Mouse (Mus musculus) yolk sac, embryonic 10.5 days (tissue): ENCODE results near the gene Hdac5.

Experiments used
- DNase-seq: peaks from one replicate; pipeline ENCODE4 v3.0.0-alpha.2; 2017; ENCODE audit warnings: low spot score

Gene Hdac5

DNA sequence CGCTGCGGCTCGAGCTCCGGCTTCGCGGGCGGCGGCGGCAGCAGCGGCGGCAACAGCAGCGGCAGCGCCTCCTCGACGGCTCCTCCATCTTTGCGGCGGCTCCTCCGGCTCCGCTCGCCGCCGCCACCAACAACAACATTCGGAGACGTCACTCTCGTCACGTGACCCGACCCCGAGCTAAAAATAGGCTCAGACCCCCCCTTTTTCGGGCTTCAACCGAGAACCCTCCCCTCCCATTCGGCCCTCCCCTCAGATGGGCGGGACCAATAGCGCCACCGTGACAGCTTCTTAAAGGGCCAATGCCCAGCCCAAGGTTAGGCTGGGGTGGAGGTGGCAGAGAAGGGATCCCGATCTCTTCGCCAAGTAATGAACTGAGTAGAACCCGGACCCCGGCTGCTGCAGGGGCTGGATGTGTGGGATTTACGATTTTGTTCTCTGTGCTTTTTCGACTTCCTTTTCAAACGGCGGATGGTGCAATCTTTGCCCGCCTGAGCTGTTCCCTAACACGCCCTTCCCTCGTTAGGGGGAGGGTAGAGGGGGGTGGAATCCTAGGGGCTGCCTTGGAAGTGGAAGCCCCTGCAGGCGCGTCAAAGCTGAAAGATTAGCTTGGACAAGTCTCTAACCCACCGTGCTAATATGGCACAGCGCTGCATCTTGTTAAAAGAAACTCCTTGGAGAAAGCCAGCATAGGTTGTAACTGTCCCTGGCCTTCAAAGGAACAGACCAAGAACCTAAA is at the start of gene Hdac5:
Gene Hdac5 (minus strand): TSS at position 161 of the 736 bp plus-strand sequence.
- peak; percentile 98 for DNase-seq

DNA sequence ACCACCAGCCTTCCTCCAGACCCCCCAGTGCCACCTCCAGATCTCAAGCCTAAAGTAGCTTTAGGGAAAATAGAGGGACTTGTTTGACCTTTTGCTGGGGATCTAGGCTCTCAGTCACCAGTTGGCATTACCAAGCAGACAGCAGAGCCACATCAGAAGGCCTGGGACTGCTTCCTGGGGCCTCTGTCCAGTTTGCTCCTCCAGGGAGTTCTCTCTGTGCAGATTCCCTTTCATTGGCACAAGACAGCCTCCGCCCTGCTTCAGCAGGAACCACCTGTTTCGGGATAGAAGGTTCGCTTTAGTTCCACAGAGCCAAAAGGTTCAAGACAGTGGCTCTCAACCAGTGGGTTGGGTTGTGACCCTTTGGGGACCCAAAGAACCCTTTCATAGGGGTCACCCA is 49.6 kb upstream of the Hdac5 start:
- DNase-seq: no peak

DNA sequence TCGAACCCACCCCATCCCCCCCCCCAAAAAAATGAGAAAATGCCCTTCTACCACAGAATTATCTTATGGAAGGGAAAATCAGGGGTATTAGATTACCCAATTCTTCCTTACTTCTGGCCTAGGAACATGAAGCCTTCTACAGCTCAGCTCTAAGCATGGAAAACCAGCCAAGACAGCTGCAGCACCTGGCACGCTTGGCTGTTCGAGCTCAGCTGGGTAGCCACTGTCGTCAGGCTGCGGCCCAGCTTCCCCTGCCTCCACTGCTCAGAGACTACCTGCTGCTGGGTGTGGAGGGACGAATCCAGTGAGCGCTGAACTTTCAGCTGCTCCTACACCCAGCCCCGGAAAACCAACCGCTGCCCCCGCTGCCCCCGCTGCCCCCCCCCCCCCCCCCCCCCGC is 47.8 kb upstream of the Hdac5 start:
- no peak for DNase-seq

DNA sequence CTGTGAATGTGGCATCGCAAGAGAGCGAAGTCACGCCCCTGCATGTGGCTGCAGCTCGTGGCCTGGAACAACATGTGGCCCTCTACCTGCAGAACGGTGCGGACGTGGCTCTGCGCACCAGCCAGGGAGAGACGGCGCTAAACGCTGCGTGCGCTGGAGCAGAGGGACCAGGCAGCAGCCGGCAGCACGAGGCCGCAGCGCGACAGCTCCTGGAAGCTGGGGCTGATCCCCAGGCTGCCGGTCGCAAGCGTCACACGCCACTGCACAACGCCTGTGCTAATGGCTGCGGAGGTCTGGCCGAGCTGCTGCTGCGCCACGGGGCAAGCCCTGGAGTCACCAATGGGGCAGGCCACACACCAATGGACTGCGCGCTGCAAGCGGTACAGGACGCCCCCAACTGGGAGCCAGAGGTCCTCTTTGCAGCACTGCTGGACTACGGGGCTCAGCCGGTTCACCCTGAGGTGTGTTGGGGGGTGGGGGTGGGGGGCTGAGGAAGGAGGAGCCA is 46.5 kb upstream of the Hdac5 start:
- DNase-seq: peak; percentile 57

DNA sequence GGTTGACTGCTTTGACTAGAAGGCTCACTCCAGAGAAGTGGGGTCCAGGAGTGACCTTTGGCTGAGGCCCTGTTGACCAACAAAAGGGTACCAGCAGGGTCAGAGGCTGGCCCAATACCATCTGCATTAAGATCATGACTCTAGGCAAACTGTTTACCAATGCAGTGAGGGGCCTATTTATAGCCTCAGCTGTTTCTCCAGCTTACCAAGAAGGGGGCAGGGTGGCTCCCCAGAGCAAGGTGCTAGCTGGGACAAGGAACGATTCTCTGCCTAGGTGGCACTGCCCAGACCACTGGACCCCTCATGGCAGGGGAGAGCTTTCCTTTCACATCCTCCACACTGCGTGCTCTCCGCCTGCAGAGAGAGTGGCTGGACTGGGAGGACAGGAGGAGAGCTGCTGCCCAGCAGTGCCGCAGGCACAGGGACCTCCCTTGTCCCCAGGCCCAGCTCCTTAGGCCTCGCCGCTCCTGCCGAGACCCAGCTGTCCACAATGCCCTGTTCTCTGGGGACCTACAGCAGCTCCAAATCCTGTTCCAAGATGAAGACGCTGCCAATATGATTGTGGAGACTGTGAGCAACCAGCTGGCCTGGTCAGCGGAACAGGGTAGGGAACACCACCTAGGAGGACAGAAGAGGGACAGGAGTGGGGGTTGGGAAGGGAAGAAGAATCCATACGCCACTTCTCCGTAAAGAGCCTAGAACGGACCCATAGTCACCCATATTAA is 38.7 kb upstream of the Hdac5 start, which contains the start of gene Asb16:
Gene Asb16 (plus strand): TSS at position 224 of the 725 bp plus-strand sequence.
- DNase-seq: no peak

DNA sequence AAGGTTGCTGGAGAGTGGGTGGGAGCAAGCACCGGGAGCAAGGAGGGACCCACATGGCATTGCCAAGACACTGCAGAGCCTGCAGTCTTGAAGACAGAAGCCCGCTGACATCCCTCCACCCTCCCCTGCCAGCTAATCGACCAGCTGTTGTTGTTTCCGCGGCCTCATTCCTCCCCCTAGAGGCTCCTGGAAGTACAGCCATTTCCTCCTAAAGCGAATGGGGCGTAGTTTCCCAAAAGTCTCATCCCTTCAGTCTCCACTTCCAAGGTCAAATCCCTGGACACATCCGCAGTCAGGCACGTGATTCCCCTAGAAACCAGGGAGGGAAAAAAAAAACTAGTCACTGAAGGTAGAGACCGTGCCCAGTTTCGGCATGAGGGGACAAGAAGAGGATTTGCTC is 37.5 kb upstream of the Hdac5 start:
- peak; percentile 47 for DNase-seq

DNA sequence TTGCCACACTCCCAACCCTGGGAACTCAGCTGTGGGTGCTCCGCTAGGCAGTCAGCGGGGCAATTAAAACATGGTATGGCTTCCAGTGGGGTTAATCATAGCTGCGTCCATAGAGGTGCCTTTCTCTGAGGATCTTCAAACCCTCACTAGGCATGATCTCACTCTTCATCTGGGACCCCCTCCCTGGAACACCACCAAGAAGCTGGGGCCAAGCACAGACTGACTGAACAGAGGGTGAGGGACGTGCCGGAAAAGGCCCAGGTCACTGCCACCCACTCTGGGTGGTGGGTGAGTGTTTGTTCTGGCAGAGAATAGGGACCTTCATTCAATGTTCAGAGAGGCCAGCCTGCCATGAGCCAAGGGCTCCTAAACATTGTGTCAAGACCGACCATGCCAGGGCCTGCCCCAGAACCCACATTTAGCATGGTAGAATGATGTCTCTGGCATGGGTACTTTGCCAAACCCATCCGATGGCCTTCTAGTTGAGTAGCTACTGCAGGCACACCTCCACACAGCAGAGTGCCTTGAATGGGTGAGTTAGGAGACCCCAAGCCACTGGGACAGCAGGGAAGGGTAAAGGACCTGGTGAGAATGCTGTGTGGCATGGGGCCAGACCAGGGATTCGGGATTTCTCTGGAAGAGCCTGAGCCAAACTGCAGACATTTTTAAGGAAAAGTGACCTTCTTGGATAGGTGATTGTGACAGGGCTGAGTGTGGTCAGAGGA is 36.8 kb upstream of the Hdac5 start:
- DNase-seq: no peak

DNA sequence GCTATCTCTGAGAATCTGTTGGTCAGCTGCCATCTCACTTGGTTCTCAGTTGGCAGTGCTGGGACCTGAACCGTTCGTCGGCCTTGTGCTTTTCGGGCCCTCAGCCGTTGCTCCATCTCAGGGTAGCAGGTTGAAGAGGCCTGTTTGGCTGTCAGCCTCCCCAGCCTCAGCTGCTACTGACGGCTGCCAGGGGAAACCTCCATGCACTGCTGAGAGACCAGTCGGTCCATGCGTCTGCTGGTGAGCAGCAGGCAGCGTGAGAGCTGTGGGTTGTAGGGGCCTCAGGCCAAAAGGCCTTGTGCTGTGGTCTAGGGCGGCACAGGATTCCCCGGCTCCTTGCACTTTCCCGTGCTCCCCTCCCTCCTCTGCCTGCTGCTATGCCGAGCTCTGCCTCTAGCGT is 35.9 kb upstream of the Hdac5 start:
- no peak for DNase-seq

DNA sequence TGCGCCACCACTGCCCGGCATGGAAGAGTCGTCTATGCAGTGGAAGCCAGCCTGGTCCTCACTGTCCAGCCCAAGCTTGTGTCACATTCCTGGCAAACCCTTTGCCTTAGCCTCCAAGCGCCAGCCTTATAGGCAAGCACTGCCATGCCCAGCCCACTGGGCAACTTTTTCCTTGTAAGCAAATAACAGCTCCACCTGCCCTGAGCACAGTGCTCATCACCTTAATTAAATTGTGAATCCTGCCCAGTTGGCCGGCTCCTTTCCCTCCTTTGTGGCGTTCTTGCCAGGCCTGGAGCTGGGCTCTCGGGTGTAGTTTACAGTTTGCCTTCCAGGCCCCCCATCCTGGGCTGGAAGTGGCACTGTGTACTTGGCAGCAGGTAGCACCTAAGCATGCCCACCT is 33.2 kb upstream of the Hdac5 start:
- DNase-seq: no peak

DNA sequence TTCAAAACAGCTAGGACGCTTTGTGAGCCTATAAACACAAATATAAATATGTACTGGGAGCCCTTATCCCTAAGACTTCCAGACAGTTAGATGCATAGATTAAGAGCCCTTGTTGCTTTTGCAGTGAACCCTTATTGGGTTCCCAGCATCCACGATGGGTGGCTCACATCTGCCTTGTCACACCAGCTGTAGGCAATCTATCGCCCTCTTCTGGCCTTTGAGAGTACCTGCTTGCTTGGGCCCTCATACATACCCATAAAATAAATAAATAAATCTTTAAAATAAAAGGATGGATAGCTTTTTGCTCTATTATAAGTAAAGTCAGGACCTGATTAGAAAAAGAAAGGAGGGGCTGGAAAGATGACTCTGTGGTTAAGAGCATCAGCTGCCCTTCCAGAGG is 28.6 kb upstream of the Hdac5 start:
- DNase-seq: no peak

DNA sequence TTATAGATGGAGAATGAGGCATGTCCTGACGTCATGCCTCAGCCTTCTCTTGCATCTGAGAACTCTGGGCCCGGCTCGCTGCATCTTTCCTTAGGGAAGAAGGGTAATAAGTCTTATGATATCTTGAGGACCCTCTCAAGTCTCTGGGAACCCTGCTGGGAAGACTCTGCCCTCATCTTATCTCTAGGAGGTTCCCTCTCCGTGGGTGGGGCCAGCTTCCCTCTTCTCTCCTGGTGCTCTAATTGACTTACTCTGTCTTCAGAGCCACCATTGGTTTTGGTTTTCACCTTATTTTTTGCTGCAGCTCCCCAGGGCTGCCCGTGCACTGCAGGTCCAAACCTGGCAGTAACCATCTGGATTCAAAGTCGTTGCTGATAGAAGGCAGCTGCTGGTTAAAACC is 28.1 kb upstream of the Hdac5 start:
- DNase-seq: no peak

DNA sequence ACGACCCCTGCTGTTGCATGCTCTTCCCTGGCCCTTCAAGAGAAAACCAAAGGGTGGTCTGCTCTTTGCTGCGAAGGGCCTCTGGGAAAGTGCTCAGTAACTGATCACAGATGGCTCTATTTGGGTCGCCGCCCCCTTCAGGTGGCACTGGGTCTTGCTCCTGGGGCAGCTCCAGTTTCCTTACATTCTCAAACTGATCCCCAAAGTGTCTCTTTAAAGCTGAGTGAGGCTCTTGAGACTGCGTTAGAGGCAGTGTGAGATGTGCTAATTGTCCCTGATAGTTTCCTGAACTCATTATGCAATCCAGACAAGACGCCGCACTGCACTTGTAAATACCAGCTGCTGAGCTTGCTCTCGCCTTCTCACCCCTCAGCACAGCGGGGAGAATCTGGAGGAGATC is 27.5 kb upstream of the Hdac5 start:
- DNase-seq: no peak

DNA sequence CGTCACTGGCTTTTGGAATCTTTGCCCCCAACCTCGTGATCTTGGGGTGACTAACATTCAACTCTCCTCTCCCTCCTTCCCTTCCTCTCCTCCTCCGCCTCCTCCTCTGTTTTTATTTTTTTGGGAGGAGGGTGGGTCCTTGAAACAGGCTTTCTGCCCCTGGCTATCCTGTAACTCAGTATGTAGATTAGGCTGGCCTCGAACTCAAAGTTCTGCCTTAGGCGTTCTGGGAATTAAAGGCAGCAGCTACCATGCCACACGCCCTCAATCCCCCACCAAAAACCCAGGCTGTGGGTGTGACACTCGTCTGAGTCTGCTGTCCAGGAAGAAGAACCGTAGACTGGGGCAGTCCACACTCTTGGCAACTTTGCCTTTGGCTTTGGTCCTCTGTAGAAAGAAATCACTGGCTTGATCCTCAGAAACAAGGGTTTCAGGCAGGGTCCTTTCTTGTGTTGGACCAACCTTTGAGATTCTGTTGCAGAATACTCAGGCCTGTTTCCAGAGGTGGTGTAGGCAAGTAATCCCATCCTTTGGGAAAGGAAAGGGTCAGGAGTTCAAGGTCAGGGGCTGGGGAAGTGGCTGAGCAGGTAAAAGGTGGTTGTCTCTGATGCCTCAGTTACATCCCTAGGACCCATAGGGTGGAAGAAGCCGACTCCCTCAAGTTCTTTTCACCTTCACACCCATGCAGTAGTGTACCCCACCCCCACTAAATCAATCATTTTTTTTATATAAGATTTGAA is 19.6 kb upstream of the Hdac5 start:
- DNase-seq: no peak

DNA sequence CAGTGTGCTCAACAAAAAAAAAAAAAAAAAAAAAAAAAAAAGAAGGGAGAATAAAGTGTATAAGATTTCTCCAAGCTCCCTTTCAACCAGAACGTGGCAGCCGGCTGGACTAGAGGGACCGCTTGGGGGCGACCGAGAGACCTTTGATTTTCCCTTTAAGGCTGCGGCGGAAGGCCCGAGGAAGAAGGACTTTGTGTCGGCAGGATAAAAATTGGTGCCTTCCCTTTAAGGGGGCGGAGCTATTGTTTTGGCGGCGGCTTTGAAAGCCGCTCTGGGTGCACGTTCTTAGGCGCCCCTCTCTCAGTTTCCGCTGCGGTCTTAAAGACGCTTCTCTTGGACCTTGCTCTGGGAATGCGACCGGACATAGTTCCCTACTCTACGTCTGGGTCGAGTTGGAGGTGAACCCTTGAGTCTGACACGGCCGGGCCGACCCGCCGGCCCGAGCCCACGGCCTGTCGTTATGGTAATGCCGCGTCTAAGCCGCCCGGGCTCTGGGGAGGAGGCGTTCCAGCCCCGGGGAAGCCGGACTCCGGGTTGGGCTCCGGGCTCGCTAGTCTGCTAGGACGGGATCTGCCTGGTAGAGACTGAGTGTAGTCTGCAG is 18.8 kb upstream of the Hdac5 start, which contains the start of gene BC030867:
Gene BC030867 (plus strand): TSS at position 253 of the 601 bp plus-strand sequence.
- peak; percentile 97 for DNase-seq

DNA sequence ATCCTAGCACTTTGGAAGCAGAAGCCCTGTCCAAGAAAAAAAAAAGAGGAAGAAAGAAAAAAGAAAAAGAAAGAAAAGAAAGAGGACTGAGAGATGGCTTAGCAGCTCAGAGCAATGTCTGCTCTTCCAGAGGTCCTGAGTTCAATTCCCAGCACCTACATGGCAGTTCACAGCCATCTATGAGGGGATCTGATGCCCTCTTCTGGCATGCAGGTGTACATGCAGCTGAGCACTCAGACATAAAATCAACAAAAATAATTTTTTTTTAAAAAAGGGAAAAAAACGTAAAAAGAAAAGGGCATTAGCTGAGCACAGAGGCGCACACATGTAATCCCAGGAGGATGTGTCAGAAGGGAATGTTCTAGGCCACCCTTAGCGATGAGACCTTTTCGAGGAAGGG is 16.9 kb upstream of the Hdac5 start:
- DNase-seq: no peak

DNA sequence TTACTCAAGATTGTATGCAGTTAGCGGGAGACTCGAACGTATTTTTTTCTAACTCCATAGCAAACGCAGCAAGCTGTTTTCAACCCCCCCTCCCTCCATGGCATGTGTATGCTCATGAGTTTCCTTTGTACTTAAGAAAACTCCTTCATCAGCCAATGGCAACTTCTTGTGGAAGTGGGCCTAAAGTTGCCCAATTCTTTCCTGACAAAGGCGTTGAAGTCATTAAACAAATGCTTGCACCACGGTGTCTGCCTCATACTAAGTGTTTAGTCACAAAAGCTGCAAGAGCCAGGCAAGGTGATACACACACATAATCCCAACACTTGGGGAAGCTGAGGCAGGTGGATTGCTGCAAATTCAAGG is 16.3 kb upstream of the Hdac5 start:
- DNase-seq: no peak

DNA sequence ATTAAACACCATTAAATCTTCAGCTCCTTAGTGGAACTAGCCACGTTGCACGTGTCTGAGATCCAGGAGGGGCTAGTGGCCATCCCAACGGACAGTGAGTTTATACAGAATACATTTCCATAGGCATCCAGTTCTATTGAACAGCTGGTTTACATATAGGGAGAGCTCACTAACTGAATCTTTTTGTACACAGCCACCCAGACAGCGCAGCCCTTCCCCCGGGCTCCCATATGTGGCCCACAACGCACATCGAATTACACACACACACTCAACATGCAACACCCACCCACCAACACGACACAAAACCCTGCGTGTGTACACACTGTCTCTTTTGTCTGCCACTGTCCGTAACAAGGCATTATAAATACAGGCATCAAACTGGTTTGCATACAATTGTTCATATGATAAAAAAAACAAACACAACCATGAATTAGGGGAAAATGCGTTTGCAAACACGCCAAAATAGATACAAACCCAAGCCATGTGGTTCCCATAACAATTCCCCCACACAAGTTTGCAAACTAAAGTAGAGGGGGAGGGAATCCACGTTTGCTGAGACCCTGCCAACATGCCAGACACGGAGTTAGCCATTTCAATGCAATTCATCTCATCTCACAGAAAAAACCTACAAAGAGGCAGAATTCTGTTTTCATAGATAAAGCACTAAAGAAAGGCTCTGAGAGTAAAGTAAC is 15.8 kb upstream of the Hdac5 start:
- DNase-seq: no peak

DNA sequence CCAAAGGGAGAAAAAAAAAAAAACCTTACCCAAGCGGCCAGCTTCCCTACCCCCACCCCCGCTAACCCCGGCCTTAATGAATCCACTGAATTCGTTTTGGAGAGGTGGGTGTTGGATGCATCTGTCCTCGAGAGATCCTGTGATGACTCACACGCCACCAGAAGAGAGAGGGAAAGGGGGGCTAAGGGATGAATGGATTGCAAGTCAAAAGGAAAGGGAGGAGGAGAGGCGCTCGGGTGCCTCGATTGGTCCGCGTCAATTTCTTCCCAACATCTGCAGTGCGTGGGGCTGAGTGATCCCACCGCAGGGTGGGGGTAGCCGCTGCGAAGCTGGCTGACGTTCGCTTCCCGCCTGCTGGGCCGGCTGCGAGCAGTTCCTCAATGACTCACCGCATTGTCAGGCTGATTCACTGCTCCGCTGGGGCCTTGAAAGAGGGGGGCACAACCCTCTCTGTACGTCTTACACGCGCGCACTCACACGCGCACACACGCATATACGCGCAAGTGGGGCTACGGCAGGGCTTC is 15.0 kb upstream of the Hdac5 start:
- peak; percentile 47 for DNase-seq

DNA sequence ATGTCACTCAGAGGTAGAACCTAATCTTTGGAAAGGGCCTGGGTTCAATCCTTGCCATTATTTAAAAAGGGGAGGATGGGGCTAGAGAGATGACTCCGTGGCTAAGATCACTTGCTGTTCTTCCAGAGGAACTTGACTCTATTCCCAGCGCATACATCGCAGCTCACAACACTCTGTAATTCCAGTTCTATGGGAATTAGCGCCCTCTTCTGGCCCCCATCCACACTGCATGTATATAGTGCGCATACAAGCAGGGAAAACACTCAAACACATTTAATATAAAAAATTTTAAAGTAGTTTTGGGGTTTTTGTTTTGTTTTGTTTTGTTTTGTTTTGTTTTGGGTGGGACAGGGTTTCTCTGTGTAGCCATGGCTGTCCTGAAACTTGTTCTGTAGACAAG is 11.9 kb upstream of the Hdac5 start:
- DNase-seq: no peak

DNA sequence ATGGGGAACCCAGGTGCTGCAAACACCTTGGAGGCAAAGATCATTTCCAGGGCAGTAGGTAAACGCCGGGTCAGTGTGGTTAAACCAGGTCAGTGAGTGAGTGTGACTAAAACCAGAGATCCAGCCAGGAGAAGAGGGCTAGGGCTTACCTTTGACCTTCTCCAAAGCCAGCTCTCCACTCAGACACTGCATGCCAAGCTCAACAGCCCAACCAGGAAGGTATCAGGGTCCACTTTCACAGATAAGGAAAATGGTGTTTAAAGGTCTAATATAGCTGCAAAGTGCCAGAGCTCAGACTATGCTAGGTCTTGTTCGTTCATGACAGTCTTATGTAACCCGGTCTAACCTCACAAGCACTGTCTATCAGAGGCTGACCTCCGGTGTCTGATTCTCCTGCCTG is 11.3 kb upstream of the Hdac5 start:
- DNase-seq: peak; percentile 86

DNA sequence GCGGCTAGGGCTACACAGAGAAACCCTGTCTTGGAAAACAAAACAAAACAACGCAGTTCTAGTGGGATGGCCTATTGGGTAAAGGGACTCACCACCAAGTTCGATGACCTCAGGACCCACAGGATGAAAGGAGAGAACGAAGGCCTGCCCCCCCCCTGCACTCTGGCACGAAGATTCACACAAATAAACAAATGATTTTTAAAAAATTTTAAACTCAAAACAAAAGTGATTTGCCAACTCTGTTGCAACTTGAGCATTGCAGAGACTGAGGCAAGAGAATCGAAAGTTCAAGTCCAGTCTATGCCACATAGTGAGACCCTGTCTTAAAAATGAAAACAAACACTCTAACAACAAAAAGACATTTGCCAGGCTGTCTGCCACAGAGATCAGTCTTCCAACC is 10.7 kb upstream of the Hdac5 start:
- DNase-seq: no peak
